In the genomic region with DNA sequence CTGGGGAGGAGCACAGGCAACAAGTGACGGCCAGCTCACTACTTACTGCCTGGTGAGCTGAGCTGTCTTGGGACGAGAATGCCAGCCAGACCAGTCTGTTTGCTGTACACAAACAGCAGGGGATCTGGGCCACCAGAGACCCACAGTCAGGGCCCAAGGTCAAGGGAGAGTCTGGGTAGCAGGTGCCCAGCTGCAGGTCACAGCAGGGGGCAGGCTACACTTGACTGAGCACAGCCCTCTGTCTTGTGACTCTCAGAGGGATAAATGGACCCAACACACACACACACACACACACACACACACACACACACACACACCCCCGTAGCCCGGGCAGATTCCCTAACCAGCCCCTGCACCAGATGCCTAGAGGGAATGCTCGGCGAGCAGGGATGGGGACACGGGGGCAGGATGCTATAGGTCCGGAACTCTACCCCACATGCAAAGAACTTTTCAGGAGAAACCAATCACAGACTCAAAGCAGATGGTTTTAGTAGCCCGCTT, we compare ENCODE assay signal across 10 mouse cellular contexts. TPM values are rescaled to one million over a fixed set of nuclear protein-coding genes. Genes with fewer than 3 reads are reported as not detected.
DNase-seq lines count a peak whose midpoint lies in the region; ATAC-seq and TF ChIP-seq lines count a peak whose summit lies in the region.
"Had no signal": no experiment of that assay in that cellular context is flagged by ENCODE, and none has a peak within 500 bp of the region (broad histone marks: within the 10 kb centered on the region; RNA-seq: fewer than 3 reads in every experiment).

No protein-coding gene starts in this region.

- peaks cover 52% of the 10 kb centered on the region for H3K4me1 ChIP-seq in midbrain, embryonic 10.5 days
- peaks cover 3% of the 10 kb centered on the region; the same call in 1 of the 2 replicates for H3K4me1 ChIP-seq in midbrain, embryonic 16.5 days (ENCODE audit: control insufficient read depth, insufficient read depth, low read length)
- H3K4me1 ChIP-seq in kidney, postnatal 0 days (replicated peaks; ENCODE audit: insufficient read depth, low read length) = peaks cover 41% of the 10 kb centered on the region

- H3K9ac ChIP-seq in midbrain, embryonic 16.5 days (ENCODE audit: low read depth, low read length) = no peak overlapping the region
- no peak overlapping the region for H3K9ac ChIP-seq in kidney, postnatal 0 days (ENCODE audit: low read depth, low read length)
- H3K9ac ChIP-seq: heart, embryonic 15.5 days had no signal

- peaks cover 5% of the 10 kb centered on the region; the same call in 1 of the 2 replicates for H3K36me3 ChIP-seq in midbrain, embryonic 10.5 days
- no peaks in the 10 kb centered on the region for H3K36me3 ChIP-seq in midbrain, embryonic 16.5 days (ENCODE audit: control insufficient read depth, insufficient read depth, low read length)
- peaks cover 13% of the 10 kb centered on the region; the same call in 1 of the 2 replicates for H3K36me3 ChIP-seq in kidney, postnatal 0 days (ENCODE audit: insufficient read depth, low read length)
- H3K36me3 ChIP-seq: heart, embryonic 15.5 days had no signal

- no peak overlapping the region for H3K4me2 ChIP-seq in midbrain, embryonic 16.5 days (ENCODE audit: low read length)
- H3K4me2 ChIP-seq in kidney, postnatal 0 days (ENCODE audit: low read length) = 0 out of 2 replicates have a peak overlapping the region, but pooled peaks have one; percentile 13
- H3K4me2 ChIP-seq: heart, embryonic 15.5 days had no signal

- ATAC-seq in midbrain, embryonic 16.5 days = no peak
- ATAC-seq in kidney, postnatal 0 days (replicated peaks; ENCODE audit: low FRiP score, low read depth) = peak; percentile 66

- 10% methylated on average over 9 of the region's 9 CpGs for whole genome bisulfite sequencing in midbrain, embryonic 10.5 days
- 17% methylated on average over 9 of the region's 9 CpGs for WGBS in midbrain, embryonic 16.5 days
- 15% methylated on average over 9 of the region's 9 CpGs for WGBS in kidney, postnatal 0 days

- TF ChIP-seq CTCF in kidney, postnatal 0 days (IDR thresholded peaks at IDR 0.05; ENCODE audit: low read depth) = no peak

- H3K27ac ChIP-seq in midbrain, embryonic 10.5 days (replicated peaks) = peak overlapping the region; percentile 63
- no peak overlapping the region for H3K27ac ChIP-seq in midbrain, embryonic 16.5 days (ENCODE audit: low read length)
- H3K27ac ChIP-seq in kidney, postnatal 0 days = peak overlapping the region; percentile 85
- H3K27ac ChIP-seq: heart, embryonic 15.5 days had no signal

- DNase-seq in midbrain, embryonic 10.5 days (ENCODE audit: low spot score) = peak; percentile 39
- peak; percentile 43 for DNase-seq in embryo, embryonic 10 days (ENCODE audit: low spot score)
- peak; percentile 52 for DNase-seq in kidney, postnatal 0 days (ENCODE audit: low spot score)
- peak; percentile 43 for DNase-seq in yolk sac, embryonic 10.5 days (ENCODE audit: low spot score)
- no peak for DNase-seq in gastrocnemius, postnatal 36 days
- no peak for DNase-seq in spleen, postnatal 14 days (ENCODE audit: low spot score in 2 of 2)

- H3K9me3 ChIP-seq in midbrain, embryonic 10.5 days (replicated peaks) = no peaks in the 10 kb centered on the region
- H3K9me3 ChIP-seq in midbrain, embryonic 16.5 days (replicated peaks; ENCODE audit: control insufficient read depth, low read length, poor library complexity, severe bottlenecking) = no peaks in the 10 kb centered on the region
- H3K9me3 ChIP-seq in kidney, postnatal 0 days (replicated peaks; ENCODE audit: low read length) = no peaks in the 10 kb centered on the region
- H3K9me3 ChIP-seq: heart, embryonic 15.5 days had no signal

- peaks cover 14% of the 10 kb centered on the region; the same call in 1 of the 2 replicates for H3K27me3 ChIP-seq in midbrain, embryonic 10.5 days (ENCODE audit: low read depth, poor library complexity, severe bottlenecking)
- H3K27me3 ChIP-seq in midbrain, embryonic 16.5 days (ENCODE audit: control insufficient read depth, insufficient read depth, low read depth, low read length) = no peaks in the 10 kb centered on the region; the same call in 1 of the 2 replicates
- no peaks in the 10 kb centered on the region for H3K27me3 ChIP-seq in kidney, postnatal 0 days (ENCODE audit: insufficient read depth, low read length)
- H3K27me3 ChIP-seq: heart, embryonic 15.5 days had no signal

- intact Hi-C loops in gastrocnemius, postnatal 36 days (cut with DNase I) = no loop called here

- H3K4me3 ChIP-seq in midbrain, embryonic 10.5 days = no peak overlapping the region
- no peak overlapping the region for H3K4me3 ChIP-seq in midbrain, embryonic 16.5 days (ENCODE audit: low read depth, low read length)
- H3K4me3 ChIP-seq in kidney, postnatal 0 days (replicated peaks; ENCODE audit: low read depth, low read length) = no peak overlapping the region
- H3K4me3 ChIP-seq: heart, embryonic 15.5 days; myocyte had no signal

RNA-seq across cellular contexts. Expression of a gene that starts 14.5 kb away (rescaled TPM):
- polyA plus RNA-seq in midbrain, embryonic 10.5 days (2016; fragmentation: Nextera tagmentation; extraction: Ambion mirVana) = 0.58 and 0.93 TPM in 2 replicates
- 1.2 and 1.3 TPM in 2 replicates for polyA plus RNA-seq in midbrain, embryonic 16.5 days (2015; fragmentation: Nextera tagmentation; extraction: Ambion mirVana)
- polyA plus RNA-seq in kidney, postnatal 0 days (2015; fragmentation: Nextera tagmentation; extraction: Ambion mirVana) = 1.5 and 1.7 TPM in 2 replicates
- total RNA-seq in gastrocnemius, postnatal 36 days (2021) = under 1 TPM; 0.36 to 0.37 TPM

RNA-seq across cellular contexts. Expression of a gene that starts 24.4 kb away (rescaled TPM):
- 19.0 TPM in 2 replicates for polyA plus RNA-seq in midbrain, embryonic 10.5 days (2016; fragmentation: Nextera tagmentation; extraction: Ambion mirVana)
- polyA plus RNA-seq in midbrain, embryonic 16.5 days (2015; fragmentation: Nextera tagmentation; extraction: Ambion mirVana) = 5.4 and 7.4 TPM in 2 replicates
- 118 and 131 TPM in 2 replicates for polyA plus RNA-seq in kidney, postnatal 0 days (2015; fragmentation: Nextera tagmentation; extraction: Ambion mirVana)
- total RNA-seq in gastrocnemius, postnatal 36 days (2021) = 10 to 100 TPM; 35.5 to 44.1 TPM

RNA-seq across cellular contexts. Expression of a gene that starts 58.8 kb away (rescaled TPM):
- polyA plus RNA-seq in midbrain, embryonic 10.5 days (2016; fragmentation: Nextera tagmentation; extraction: Ambion mirVana) = 0.05 TPM in 1 of 2 replicates, not detected in the other
- polyA plus RNA-seq in midbrain, embryonic 16.5 days (2015; fragmentation: Nextera tagmentation; extraction: Ambion mirVana) = 0.07 TPM in 1 of 2 replicates, not detected in the other
- polyA plus RNA-seq in kidney, postnatal 0 days (2015; fragmentation: Nextera tagmentation; extraction: Ambion mirVana) = 0.36 and 0.43 TPM in 2 replicates
- total RNA-seq in gastrocnemius, postnatal 36 days (2021) = under 1 TPM; 0.33 to 0.37 TPM
- total RNA-seq: left cerebral cortex, postnatal 14 days had no signal

Comparison
In these comparisons a context has a peak if more than half of its experiments do, and no peak if none do; other contexts are left out.
1. DNase-seq: peak in midbrain, embryonic 10.5 days (single experiment), embryo, embryonic 10 days (single experiment), kidney, postnatal 0 days (single experiment) and yolk sac, embryonic 10.5 days (single experiment); none in gastrocnemius, postnatal 36 days (0 of 2) and spleen, postnatal 14 days (0 of 2).